Mouse (Mus musculus) effector memory CD4-positive, alpha-beta T cell, adult 7 months (primary cell): ENCODE measurements around the gene Prkcd. TPM values are rescaled to one million over a fixed set of nuclear protein-coding genes. Genes with fewer than 3 reads are reported as not detected.

Experiments
- polyA plus RNA-seq: library from polyadenylated mRNA; unstranded; fragments of 100-300 nt; shearing (Covaris generic); gene quantifications from one replicate; pipeline ENCODE4 v1.2.1, GENCODE M21; 2017

The Prkcd gene
- polyA plus RNA-seq: 82.6 TPM

GRCm38 (mm10) chr14:30625856-30626726 lies at the start of gene Prkcd:
Prkcd (minus strand) TSS chr14:30626210.

DNA sequence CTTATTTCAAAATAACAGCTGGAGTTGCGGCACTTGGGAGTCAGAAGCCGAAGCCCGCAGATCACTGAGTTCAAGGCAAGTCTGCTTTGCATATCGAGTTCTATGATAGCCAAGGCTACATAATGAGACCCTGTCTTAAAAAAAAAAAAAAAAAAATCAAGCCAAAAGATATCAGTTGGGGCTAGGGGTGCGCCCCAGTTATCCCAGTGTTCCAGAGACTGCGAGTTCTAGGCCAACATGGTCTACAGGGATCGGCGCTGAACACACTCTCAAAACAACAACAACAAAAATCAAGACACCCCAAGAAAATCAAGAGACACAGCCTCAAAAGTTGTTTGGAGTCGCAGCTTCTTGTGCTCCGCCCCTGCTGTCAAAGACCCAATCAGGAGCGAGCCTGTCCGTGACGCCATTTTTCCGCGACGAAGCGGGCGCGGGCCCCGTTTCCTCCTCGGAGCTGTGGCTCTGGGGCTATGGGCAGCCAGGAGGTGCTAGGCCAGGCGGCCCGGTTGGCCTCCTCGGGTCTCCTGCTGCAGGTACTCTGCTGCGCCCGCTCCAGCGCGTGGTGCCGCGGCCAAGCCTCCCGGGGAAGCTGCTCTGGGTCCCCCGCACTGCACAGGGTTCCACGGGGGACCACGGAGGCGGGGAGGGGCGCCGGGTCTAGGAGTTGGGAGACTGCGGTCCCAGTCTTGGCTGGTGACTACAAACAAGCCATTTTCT lies 28.1 kb upstream of the Prkcd start, which contains the start of gene Rft1:
Gene Rft1 (plus strand): TSS at position 418 of the 717 bp plus-strand sequence.

DNA sequence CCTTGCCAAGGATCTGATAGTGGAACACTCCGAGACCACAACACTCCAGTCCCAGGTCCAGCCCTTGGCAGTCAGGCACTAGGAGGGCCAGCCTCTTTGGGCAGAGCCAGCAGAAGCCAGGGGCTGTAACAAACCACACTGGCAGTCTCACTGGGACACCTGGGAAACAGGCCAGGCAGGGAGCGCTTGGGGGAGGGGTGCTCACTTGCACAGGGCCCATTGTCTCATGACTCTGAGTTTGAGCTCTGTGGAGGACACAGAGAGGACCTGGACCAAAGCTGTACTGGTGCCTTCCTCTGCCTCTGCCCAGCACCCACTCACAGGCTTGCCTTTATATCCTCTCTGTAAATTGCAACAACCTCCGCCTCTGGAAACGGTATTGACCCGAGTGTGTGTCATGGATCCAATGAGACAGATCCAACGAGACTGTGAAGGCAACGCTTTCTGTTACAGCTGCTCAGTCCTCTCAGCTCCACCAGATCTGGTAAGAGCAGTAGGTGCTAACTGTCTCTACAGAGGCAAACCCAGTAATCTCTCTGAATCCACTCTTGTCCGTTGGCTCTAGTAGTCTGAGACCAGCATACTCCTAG lies 77.8 kb downstream of the Prkcd start, which contains the start of gene Tkt:
Gene Tkt (plus strand): TSS at position 229 of the 590 bp plus-strand sequence.

Other genes starting within 250 kb of the Prkcd start
- 49.0 TPM for gene Dcp1a, start 146.7 kb downstream of the Prkcd start, polyA plus RNA-seq
- 2.1 TPM for gene Cacna1d, start 134.8 kb downstream of the Prkcd start, polyA plus RNA-seq
- 134 TPM for gene Tkt, start 77.9 kb downstream of the Prkcd start, polyA plus RNA-seq
- gene Rft1, start 28.1 kb upstream of the Prkcd start, polyA plus RNA-seq: 7.7 TPM
- 15.8 TPM for gene Sfmbt1, start 88.6 kb upstream of the Prkcd start, polyA plus RNA-seq
- gene Tmem110, start 199.4 kb upstream of the Prkcd start, polyA plus RNA-seq: 17.5 TPM